Mouse (Mus musculus) thymus, postnatal 10 days (tissue): ENCODE measurements around the gene Dbx2.

Experiments used
- DNase-seq, 2 experiments: peaks; one replicate each; pipeline ENCODE4 v3.0.0; 2021; ENCODE audit warnings: low spot score in 2 of 2

Dbx2 gene

GRCm38 (mm10) chr15:95655860-95656259, at the start of gene Dbx2:
Dbx2 (minus strand) TSS chr15:95655960.
- DNase-seq: no peak

DNA sequence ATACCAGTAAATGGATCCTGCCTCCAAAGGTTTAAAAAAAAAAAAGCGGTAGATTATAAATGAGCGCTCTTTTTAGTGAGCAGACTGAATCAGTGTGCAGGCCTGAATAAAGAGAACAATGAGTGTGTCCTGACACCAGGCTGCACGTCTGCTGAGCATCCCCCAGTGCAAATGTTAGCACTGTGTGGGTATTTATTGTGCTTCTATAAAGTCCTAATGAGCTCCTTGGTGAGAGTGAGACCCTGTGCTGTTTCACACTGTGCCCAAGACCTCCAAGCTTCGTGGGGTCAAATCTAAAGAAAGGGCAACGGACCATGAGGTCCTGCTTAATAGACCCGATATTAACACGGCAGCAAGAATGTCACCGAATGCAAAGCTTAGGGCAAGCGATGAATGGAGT, 46.4 kb upstream of the Dbx2 start:
- DNase-seq: no peak

DNA sequence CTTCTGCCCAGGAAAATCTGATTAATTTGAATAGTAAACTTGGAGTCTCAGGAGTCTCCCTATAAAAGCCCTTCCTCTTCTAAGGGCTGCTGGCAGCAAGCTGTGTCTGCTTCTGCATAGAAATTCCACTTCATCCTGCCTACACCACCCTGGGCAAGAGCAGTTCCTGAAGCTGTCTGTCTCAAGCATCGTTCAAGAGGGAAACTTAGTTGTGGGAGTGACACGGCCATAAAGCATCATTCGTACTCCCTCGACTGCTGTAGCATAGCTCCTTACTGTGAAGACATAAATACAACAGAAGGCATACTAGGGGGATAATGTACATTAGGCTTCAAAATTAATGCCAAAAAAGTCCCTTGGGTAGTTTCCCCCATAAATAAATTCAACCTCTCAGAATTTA, 45.8 kb upstream of the Dbx2 start:
- no peak for DNase-seq

DNA sequence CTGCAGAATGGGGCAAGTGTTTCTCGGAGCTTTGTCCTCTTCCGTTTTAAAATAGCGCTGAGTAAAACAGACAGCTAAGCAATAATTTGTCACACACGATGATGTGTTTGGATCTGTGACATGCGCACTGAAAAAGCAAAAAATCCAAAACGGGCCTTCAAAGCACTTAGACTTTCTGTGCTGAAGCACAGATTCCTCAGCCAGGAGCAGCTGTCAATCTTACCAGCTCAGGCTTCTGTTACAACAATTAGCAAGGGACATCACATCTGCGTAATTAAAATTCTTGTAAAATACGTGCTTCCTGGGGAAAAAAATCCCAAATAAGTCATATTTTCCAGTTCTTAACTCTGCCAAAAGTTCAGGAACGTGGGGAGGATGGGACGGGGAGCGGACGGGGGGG, 43.6 kb upstream of the Dbx2 start:
- no peak for DNase-seq

GRCm38 (mm10) chr15:95693759-95694158, 38.0 kb upstream of the Dbx2 start:
- DNase-seq: no peak

GRCm38 (mm10) chr15:95691594-95691993, 35.8 kb upstream of the Dbx2 start:
- no peak for DNase-seq

DNA sequence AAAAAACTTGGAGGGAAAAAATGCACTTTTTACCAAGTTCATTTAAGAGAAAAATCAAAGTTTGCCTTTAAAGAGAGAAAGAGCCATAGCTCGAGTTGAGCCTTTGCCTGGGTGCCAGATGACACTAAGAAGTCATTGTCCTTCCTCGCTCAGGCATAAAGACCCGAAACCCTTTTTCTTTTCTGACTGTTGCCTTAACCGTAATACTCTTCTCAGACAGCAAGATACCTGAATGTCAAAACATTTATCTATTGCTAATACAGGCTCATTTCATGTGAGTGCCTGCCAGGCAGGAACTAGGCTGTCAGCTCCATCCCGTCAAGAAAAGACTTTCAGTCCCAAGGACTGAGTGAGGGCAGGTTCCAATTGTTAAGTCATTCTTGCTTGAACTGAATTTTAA, 35.4 kb upstream of the Dbx2 start:
- DNase-seq: no peak

- no peak for DNase-seq
Observed at GRCm38 (mm10) chr15:95682620-95683019, 26.9 kb upstream of the Dbx2 start.

GRCm38 (mm10) chr15:95675645-95676044, 19.9 kb upstream of the Dbx2 start:
- no peak for DNase-seq

DNA sequence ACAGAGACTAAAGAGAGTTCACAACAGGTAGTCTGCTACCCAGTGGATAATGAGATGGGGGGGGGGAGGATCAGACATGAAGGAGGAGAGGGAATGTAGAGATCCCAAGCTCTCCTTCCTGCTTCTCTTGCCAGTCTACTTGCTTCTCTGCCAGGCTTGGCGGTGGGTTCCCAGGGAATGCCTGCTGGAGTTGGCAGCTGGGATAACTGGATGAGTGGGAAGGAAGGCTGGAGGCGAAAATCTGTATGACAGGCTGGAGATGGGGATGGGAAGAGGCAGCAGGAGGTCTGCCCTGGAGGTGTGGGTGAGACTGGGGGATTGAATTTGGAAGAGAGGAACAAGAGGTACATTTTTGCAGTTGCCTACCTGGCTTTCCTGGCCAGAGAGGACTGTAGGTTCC, 19.4 kb upstream of the Dbx2 start:
- DNase-seq: no peak

- no peak for DNase-seq
Observed at GRCm38 (mm10) chr15:95667209-95667608, 11.4 kb upstream of the Dbx2 start.

GRCm38 (mm10) chr15:95665002-95665401, 9.2 kb upstream of the Dbx2 start:
- no peak for DNase-seq

GRCm38 (mm10) chr15:95661718-95662117, 6.0 kb upstream of the Dbx2 start:
- no peak for DNase-seq

- no peak for DNase-seq
Observed at GRCm38 (mm10) chr15:95660368-95660767, 4.6 kb upstream of the Dbx2 start.

DNA sequence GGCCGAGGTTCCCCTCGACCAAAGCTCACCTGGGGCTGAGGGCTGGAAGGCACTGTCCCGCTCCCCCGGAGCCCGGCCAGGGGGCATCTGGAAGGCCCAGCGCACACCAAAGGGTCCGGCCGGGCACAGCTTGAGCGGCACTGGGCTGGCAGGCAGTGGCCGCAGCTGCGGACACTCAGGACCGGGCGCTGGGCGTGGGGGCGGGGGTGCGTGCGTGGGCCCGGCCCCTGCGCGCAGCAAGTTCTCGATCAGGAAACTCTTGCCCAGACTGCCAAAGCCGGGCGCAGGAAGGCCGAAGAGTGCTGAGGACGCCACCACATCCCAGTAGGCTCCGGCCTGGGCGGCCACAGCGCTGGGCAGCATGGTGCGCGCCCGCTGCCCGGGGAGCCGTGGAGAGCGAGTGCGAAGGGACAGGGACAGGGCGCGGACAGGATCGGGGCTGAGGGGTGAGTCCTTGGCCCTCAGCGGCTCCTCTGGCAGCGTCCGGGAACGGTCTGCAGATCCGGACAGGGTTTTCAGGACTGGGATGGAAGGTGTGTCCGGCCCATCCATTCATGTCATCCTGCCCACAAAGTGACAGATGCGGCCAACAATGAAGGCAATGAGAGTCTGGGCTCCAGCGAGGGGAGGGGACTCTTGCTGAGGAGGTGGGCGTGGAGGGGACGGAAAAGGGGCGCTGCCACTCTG, 1.4 kb downstream of the Dbx2 start:
- no peak for DNase-seq

- no peak for DNase-seq
Observed at GRCm38 (mm10) chr15:95653812-95654210, 1.9 kb downstream of the Dbx2 start.

- DNase-seq: no peak
Observed at GRCm38 (mm10) chr15:95652898-95653707, 2.7 kb downstream of the Dbx2 start.

GRCm38 (mm10) chr15:95651824-95652223, 3.9 kb downstream of the Dbx2 start:
- DNase-seq: no peak

DNA sequence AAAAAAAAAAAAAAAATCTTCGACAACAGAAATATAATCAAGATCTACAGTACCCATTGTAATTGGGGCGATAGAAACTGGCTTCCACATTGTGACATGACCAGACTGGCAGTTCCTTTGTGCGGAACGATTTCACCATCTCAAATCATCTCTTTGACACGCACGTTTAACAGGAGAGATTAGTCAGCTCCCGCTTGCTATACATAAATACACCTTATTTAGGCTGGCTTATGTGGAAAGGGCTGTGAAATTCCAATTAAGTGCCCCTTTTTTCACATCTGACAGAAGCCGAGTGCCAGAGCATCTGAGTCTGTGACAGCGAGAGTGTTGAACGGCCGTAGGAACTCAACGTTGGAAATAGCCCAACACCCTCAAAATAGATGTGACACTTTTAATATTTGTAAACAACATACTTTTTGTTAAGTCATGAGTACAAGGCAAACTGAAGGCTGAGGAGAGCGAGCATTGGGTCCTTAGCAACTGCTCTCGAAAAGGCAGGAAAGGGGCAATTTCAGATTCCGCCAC, 12.2 kb downstream of the Dbx2 start:
- DNase-seq: no peak

GRCm38 (mm10) chr15:95640347-95640746, 15.4 kb downstream of the Dbx2 start:
- no peak for DNase-seq

- DNase-seq: no peak
Observed at GRCm38 (mm10) chr15:95639829-95640134, 16.0 kb downstream of the Dbx2 start.

DNA sequence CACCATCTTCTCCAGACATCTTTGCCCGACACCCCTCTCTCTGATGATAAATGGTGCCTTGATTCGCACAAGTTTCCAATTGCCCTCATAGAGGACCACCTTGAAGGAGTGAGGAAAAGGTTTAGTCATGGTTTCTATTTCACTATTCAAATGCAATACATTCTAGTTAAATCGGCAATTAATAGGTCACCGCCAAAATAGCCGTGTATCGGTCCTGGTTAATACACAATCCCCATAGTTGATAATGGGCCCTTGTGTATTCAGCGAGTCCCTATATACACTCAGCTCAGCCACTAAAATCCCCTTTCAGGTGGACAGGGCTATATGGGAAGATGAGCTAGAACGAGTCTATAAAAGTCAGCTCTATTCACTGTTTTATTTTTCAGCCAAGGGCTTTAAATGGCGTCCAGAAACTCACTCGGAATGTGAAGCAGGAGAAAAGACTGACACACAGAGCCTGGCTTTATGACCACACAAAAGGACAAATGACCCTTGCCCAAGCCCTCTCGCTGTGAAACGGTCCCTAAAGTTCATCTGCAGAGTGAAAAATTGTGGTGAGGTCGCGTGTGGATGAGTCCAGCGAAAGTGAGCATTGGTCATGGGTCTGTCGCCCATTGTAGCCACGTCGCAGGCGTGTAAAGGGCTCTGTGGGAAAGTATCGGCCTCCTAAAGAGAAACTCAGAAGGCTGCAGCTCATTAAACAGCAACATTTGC, 16.5 kb downstream of the Dbx2 start:
- DNase-seq: no peak

DNA sequence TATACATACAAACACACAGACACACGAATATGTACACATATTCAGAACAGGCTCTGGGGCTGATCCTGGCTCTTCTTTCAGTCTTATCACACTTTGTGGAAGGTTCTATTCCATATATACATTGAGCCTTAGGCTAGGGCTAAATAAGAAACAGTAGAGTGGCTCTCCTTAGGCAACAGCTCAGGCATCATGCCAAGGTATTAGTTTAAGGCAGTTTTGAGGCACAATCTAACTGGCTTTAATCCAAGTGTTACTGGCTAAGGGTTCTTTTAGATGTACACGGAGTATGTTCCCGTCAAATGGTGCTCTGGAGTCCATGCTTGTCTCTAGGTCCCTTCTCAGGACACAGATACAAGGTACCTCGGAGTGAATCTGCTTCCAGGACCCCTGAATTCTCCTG, 31.4 kb downstream of the Dbx2 start:
- DNase-seq: no peak
